Mouse (Mus musculus) mesoderm, embryonic 11.5 days (tissue): ENCODE measurements at regions not wholly inside any gene's neighbourhood (a gene's known extent, or its start where the extent isn't known, plus 50 kb on each side); places are given as distances from the start of the nearest gene placed in this dataset.

Source experiments
- DNase-seq: peaks from one replicate; pipeline ENCODE4 v3.0.0-alpha.2; 2012; ENCODE audit warnings: low read depth, low spot score

DNA sequence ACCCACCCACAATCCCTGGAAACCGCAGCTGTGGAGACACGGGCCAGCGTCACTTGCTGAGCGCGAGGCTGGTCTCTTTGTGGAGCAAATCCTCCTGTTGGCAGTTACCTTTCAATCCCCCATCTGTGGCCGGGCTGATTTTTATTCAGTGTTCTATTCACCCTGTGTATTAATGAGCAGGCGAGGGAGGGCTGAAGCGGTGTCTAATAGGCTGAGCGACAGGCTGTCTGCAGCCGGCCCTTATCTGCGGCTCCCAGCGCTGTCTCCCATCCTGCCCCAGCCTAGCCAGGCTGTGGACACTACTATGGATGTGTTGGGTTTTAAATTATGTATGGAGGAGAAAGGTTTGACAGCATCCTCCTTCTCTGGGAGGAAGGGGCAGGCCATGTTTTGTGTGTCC is 138.3 kb upstream of the Gm26897 start:
- no peak for DNase-seq

DNA sequence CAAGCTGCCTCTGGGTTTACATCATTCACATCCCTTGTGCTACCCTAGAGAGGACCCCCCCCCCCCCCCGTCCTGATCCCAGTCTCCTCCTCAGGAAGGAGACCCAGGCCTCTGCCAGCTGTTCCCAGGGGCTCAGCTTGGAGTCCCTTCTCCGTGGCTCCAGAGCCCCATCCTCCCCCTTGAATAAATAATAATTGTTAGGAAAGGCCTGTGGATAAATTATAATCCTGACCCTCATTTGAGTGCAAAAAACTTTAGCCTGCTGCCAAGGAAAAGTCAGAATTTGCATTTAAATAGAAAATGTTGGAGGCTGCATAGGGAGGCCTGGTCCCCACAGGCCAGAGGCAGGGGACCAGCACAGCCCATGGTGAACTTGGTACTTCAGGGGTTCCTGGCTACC is 136.0 kb upstream of the Gm26897 start:
- DNase-seq, result no peak

DNA sequence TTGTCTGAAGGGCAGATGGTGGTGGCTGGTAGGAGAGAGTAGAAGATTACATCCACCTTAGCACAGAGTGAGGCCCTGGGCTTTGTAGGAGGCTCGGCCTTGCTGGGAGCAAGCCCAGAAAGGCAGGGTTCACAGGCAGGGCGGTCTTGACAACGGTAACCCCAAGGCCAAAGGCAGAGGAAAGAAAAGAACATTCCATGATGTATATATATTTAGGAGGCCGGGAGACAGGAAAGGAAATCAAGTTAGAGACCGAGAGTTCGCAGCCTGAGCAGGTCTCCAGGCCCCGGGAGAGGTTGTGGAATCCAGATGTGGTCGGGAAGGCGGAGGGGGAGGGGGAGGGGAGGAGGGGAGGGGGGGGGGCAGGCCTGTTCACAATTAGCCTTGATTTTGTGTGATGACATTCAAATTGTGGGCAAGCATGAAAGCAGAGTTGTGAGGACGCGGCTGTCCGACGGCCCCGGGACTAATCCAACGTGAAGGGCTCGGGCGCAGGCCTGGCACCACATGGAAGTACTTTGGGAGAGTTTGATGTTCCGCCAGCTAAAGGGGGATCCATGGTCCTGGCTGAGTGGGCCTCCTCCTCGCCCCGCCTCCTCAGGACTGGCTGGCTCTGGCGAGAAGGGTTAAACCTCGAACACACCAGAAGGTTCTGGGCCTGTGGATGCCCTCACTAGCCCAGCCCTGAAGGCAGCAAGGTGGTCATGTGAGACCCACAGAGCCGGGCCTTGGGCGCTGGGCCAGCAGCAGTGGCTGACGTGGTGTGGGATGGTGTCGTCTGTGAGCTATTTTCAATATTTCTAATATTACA is 131.8 kb upstream of the Gm26897 start:
- peak; percentile 54 for DNase-seq

DNA sequence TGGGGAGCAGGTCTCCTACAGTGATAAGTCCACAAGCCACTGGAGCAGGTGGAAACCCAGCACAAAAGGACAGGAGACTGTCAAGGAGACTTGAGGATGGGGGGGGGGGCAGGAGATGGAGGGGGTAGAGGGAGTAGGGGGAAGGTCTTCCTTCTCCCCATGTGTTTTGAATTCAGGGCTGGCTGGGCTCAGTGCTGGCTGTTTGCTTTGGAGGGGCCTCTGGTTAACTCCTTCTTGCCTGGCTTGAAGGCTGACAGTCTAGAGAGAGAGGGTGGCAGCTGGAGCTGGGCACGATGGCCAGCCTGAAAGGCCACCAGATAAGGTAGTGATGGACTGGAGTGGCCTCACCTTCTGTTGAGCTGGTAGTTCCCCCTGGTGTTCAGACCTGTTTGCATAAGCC is 120.0 kb upstream of the Gm26897 start:
- no peak for DNase-seq

DNA sequence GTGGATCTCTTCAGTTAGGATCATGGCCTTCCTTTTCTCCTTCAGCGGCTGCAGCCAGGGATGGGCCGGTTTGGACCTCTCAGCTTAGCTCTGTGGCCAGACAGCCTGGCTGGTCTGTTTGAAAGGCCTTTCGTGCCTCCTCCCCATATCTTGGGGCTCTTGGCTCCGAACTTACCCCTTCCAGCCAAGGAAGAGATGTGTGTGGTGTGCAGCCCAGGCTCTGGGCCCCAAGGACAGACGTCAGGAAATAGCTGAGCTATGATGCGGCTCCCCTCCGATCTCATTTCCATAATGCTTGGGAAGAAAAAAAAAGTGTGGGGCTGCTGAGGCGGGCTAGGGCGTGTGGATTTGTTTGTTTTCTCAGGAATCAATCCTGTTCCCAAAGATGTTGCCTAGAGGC is 113.8 kb upstream of the Gm26897 start:
- DNase-seq, result no peak

DNA sequence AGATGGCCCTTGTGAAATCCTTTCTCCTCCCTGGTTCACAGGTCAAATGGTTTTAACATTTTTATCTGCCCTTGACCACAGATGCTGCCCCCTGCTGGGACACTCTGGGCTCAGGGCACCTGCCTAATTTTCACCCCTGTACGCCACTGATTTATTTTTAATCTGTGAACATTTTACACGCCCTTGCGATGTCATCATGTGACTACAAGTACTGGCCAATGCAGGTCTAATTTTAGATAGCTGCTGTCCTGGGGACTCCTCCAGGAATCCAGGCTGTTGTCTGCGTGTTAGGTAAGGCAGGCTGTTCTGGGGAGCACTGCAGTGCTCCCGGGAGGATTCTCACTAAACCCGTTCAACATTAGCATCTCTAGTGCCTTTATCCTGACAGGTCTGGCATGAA is 113.1 kb upstream of the Gm26897 start:
- DNase-seq, result no peak

DNA sequence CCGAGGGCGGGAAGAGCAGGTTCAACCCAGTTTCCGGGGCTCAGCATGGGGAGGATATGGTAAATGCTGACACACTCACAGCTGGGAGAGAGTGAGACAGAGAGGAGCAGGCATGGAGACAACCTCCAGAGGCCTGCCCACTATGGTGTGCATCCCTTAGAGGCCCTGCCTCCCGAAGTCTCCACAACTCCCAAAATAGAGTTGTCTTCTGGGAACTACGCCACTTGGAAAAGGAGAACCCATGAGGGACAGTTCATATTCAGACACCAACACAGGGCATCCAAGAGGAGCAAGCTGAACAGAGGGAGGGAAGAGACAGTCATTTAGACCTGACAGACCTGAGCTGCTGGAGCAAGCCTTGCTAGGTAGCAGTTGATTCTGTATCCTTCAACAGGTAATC is 111.2 kb upstream of the Gm26897 start:
- no peak for DNase-seq

DNA sequence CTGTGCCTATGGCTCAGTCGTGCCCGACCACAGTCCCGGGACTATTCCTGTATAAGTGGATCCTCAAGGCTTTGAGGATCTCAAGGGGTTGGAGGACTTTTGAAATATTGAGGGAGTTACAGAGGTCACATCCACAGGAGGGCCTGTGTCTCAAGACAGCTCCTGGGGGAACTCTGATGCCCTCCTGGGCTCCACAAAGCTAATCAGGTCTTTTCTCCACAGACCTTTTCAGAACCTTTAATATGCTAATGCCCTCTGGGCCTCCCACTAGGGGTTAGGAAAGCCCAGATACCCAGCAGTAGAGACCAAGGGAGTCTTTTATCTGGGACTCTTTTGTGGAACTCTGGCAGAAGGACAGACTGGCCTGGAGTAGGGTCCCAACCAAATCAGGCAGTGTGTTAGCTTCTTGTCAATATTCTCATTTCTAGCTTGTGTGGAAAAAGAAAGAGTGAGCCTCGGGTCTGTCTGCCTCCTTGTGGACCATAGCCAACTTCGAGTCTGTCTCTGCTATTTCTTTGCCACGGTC is 107.4 kb upstream of the Gm26897 start:
- no peak for DNase-seq

DNA sequence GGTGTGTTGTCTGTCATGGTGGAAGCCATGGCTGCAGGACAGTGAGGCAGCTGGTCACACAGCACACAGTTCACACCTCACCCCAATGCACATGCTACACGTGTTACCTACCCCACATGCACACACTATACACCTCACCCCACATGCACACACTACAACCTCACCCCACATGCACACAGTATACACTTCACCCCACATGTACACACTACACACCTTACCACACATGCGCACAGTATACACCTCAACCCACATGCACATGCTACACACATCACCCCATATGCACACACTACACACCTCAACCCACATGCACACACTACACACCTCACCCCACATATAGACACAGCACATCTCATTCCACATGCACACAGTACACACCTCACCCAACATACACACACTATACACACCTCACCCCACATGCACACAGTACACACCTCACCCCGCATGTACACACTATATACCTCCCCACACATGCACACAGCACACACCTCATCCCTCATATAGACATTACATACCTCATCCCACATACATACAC is 103.3 kb upstream of the Gm26897 start:
- DNase-seq, result no peak

DNA sequence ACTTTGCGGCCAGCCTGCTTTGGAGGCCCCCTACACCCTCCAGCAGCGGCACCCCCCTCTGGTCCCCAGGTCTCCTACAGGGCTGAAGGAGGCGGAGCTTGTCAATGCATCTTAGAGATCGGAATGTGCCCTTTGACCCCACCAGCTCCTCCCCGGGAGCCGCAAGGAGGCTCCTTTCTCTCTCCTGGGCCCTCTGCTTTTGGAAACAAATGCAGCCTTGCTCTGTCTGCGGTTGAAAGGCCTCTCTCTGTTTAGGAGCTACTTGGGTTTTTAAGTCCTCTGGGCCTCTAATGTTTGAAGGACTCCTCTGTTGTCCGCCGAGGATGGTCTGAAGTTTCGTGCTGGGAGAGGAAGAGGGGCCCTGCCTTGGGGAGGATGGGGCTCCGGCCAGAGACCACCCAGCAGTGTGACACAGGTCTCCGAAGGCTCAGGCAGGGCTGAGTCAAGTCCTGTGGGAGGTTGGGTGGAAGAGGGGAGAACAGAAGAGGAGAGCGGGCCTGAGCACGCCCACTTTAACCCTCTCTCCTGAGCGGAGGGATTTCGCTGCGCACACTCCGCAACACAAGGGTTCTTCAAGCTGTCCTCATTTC is 102.1 kb upstream of the Gm26897 start:
- DNase-seq, result peak; percentile 94

DNA sequence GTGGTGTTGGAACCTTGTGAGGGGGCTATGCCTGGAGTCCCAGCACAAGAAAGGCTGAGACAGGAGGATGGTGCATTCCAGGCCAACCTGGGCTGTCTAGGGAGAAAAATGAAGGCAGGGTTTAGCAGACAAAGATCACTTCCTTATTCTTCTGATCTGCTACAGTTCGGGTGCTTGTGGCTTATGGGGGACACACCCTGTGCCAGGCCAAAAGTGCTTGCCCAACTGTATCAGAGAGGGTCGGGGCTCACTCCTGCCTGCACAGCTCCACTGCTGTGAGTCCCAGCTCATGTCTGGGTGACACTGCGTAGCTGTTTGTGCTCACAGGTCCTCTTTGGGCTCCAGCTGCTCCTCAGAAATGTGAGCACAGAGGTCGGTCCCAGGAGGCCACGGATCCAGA is 98.6 kb upstream of the Gm26897 start:
- DNase-seq, result no peak

DNA sequence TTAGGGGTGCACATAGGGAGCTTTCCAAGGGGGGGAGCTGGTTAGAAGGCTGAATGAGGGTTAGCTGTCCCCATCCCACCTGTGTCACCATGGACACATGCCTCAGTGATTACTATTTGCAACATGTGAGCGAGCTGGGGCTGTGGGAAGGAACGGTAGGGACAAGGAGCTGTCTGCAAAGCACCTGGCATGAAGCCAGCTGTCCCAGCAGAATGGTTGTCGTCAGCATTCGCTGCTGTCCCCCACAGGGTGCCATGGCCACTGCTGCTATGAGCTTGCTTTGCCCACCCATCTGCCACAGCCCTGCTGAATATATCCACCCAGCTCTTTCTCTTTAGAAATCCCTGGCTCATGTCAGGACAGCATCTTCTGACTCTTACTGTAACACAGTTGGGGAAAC is 96.8 kb upstream of the Gm26897 start:
- no peak for DNase-seq

DNA sequence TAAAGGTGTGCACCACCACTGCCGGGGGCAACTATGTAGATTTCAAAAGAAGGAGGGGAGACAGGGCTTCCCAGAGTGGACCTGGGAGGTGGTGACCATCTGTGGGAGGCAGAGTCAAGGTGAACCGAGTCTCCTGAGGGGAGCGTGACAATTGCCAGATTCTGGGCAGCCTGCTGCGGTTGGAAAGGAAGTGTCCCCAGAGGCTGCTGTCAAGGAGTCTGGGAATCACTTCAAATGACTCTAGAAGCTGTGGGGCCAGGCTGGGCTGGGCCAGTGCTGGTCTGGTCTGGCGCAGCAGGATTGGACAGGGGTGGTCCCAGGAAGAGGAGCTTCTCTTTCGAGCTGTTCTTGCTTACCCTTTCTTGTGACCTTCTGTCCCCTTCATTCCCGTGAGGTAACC is 95.4 kb upstream of the Gm26897 start:
- no peak for DNase-seq

DNA sequence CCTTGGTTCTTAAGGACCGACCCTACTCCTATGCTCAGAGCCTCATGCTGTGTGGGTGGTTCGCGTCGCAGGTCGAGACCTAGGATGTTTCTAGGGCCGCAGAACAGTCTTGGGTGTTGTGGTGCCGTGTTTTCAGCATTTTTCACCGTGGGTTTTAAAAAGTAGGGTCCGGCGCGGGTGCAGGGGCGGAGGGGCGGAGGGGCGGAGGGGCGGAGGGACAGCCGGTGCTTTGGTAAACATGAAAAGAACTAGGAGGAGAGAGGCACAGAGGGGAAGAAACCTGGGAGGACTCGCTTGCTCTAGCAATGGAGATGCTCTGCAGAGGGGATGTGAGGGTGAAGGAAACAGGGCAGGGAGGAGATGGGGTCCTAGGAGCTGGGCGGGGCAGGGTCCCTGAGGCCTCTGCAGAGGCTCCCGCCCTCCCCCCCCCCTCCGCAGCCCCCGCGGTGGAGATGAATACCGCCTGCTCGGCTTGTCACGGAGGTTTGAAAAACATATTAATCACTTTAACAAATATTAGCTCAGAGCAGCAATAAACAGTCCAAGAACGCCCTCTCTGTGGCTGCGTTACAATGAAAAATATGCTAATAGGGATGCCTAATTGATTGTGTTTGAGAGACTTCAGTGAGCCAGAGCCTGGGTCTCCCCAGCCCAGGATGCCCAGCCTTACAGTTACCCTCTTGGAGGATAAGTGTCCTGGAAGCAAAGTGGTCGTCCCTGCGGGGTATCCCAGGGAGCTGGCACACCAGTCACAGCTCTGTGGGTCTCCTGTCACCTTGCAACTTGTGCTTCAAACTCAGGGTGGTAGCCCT is 94.0 kb upstream of the Gm26897 start:
- DNase-seq, result peak; percentile 36

DNA sequence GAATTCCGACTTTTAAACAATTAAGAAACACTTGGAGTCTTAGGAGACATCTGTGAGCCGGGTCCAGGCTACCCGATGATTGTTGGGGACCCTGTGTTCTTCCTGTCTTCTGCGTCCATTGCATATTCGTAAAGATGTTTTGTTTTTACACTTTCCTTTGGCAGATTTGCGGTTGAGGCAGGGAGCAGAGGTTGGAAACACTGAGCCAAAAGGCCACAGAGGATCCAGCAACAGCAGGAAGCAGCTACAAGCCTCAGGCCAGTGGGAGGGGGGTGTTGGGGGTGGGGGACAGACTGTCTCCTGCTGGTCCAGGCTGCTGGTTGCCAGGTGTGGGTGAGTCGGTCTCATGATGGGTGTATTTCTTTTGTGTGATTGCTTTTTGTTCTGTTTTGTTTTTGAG is 92.7 kb upstream of the Gm26897 start:
- no peak for DNase-seq

DNA sequence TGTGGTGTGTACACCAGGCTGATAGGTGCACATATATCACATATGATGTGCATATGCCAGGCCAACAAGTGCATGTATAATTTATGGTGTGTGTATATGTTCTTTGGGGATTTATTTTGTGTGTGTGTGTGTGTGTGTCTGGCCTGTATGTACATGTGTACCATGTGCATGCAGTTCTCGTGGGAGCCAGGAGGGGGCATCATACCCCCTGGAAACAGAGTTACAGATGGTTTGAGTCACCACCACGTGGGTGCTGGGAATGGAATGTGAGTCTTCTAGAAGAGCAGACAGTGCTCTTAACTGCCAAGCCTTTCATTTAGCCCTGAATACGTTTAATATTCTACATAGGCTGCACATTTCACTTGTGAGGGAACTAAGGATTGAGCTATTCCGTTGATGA is 92.0 kb upstream of the Gm26897 start:
- DNase-seq, result no peak

DNA sequence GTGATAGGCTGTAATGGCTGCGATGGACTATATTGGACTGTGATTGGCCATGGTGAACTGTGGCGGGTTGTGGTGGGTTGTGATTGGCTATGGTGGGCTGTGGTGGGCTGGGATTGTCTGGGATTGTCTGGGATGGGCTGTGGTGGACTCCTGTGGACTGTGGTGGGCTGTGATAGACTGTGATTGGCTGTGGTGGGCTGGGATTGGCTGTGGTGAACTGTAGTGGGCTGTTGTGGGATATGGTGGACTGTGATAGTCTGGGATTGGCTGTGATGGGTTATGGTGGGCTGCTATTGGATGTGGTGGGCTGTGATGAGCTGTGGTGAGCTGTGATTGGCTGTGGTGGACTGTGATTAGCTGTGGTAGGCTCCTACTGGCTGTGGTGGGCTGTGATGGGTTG is 89.6 kb upstream of the Gm26897 start:
- DNase-seq, result no peak

DNA sequence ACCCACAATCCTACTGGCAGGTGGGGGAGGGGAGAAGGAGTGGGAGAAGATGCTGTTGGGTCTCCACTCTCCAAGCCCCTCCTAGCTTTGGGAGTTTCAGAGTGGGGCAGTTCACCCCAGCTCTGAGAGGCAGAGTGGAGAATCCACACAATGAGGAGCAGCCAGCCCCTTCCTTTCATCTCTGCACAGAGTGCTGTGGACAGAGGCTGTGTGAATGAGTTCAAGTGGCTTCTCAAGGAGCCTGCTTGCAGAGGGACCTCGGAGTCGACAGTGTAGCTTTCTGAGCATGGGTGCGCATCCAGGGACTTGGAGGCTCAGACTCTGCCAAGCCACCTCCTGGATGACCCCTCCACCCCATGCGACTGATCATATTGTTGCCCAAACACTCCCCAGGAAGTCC is 88.9 kb upstream of the Gm26897 start:
- no peak for DNase-seq

DNA sequence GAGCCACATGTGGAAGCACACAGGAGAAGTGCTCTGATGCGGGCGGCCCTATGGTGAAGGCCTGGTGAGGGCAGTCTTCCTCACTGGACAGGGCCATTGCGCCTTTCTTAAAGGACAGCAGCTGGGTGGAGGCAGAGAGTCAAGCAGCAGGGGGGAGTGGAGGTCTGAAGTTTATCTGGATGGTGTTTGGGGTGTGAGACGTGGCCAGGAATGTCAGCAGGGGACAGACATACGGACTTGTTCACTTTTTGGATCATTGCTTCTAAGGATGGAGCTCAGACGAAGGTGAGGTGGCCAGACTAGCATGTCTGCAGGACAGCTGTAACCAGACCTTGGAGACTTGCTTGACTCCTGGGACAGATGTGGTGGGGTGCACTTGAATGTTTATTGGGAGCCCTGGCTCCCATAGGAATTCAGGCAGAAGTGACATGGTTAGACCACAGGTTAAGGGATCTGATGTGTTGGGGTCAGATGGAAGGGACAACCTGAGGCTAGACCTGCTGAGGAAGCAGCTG is 86.0 kb upstream of the Gm26897 start:
- no peak for DNase-seq

DNA sequence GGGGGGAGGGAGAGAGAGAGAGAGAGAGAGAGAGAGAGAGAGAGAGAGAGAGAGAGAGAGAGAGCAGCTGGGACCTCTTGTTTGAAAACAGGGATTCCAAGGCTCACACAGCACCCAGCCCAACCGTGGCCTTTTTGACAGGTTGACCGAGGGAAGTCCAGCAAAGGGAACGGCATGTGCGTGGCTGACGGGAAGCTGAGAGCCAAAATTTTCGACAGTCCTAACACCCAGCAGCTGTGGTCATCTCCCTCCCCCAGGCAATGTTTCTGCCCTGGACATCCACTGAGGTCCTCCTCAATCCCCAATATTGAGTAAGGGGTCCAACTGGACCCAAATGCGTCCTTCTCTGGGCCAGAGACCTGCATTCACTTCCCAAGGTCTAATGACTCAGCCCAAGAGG is 85.2 kb upstream of the Gm26897 start:
- peak; percentile 39 for DNase-seq

DNA sequence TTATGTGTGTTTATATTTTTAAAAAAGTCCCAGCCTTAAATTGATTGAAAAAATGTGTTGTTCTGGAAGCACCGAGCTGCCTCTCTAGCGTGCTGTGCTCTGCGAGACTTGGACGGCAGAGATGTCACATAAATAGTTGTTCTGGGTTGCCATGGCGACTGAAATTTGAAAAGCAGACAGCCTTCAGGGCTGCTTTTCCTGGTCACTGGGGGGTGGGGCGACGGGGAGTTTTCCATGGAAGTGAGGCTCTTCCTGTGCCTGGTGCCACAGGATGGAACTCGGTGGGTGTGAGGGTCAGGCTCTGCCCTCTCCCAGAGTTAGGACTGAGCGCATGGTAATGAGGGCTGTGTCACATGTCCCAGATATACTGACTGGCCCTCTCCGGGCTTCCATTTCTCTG is 84.7 kb upstream of the Gm26897 start:
- peak; percentile 92 for DNase-seq

DNA sequence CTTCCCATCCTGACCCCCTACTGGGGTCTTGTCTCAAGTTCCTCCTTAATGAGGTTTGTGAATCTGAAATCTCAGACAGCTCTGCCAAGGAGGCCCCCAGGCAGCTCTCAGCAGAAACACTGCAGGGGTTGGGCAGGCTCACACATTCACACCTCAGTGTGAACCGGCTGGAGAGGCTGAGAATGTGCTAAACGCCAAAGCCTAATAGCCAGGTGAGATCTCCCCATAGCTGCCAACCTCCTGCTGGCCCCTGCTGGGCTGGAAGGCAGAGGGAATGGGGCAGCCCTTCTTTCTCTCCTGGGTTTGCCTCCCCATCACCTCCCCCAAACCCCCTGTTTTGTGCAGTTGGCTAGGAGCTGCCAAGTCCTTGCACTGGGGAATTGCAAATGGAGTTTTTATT is 81.3 kb upstream of the Gm26897 start:
- DNase-seq, result no peak
